Mouse (Mus musculus) forebrain, embryonic 10.5 days (tissue): Measurements from ENCODE around the gene Mrps30. TPM values are rescaled to one million over a fixed set of nuclear protein-coding genes. Genes with fewer than 3 reads are reported as not detected.

Experiments
- DNase-seq: peaks from one replicate; pipeline ENCODE4 v3.0.0-alpha.2; 2017; ENCODE audit warnings: low spot score; ENCODE audit errors: extremely low spot score
- H3K27ac ChIP-seq: fragments of 300-500 bp; sonication (generic); 2 replicates; pipeline ENCODE4 v1.5.1; 2016; ENCODE audit warnings: mild to moderate bottlenecking
- H3K27me3 ChIP-seq: fragments of 300-500 bp; sonication (generic); 2 replicates; pipeline ENCODE4 v1.6.1; 2016; ENCODE audit warnings: mild to moderate bottlenecking; ENCODE audit not compliant: poor library complexity, severe bottlenecking
- H3K36me3 ChIP-seq: fragments of 300-500 bp; sonication (generic); replicated peaks from 2 replicates; pipeline ENCODE4 v1.6.1; 2016; ENCODE audit warnings: mild to moderate bottlenecking, moderate library complexity
- H3K4me1 ChIP-seq: fragments of 300-500 bp; sonication (generic); 2 replicates; pipeline ENCODE4 v1.6.1; 2016
- H3K4me3 ChIP-seq: fragments of 300-500 bp; sonication (generic); 2 replicates; pipeline ENCODE4 v1.5.1; 2016; ENCODE audit warnings: mild to moderate bottlenecking, moderate library complexity
- H3K9me3 ChIP-seq: fragments of 300-500 bp; sonication (generic); 2 replicates; pipeline ENCODE4 v1.6.1; 2016; ENCODE audit warnings: mild to moderate bottlenecking, moderate library complexity
- WGBS: fragments of 180-500 bp; shearing (Covaris S2); methylation state at CpG from one replicate; pipeline ENCODE4 v1.1.7; 2016; 5-methylcytosine and 5-hydroxymethylcytosine counted together
- polyA plus RNA-seq: library from polyadenylated mRNA; unstranded; fragments of >200 nt; fragmentation: Nextera tagmentation; extraction: Ambion mirVana; gene quantifications from 2 replicates; pipeline ENCODE4 v1.2.1, GENCODE M21; 2016

Mrps30 gene
- polyA plus RNA-seq, 1 experiment from 2014 or later, result 36.9 TPM

GRCm38 (mm10) chr13:118363342-118363741, 23.7 kb downstream of the Mrps30 start:
- no peaks in the 10 kb centered on the region for H3K36me3 ChIP-seq
- H3K27ac ChIP-seq, result no peak overlapping the region
- WGBS, result 87% methylated on average over 6 of the region's 6 CpGs

GRCm38 (mm10) chr13:118350870-118351269, 36.2 kb downstream of the Mrps30 start:
- H3K4me3 ChIP-seq, result no peak overlapping the region
- H3K9me3 ChIP-seq, result no peaks in the 10 kb centered on the region
- 90% methylated on average over 10 of the region's 10 CpGs for WGBS
- no peaks in the 10 kb centered on the region for H3K27me3 ChIP-seq
- H3K4me1 ChIP-seq, result peaks cover 8% of the 10 kb centered on the region
- no peak for DNase-seq
- H3K36me3 ChIP-seq, result no peaks in the 10 kb centered on the region
- no peak overlapping the region for H3K27ac ChIP-seq

More at GRCm38 (mm10) chr13:118363342-118363741, 23.7 kb downstream of the Mrps30 start:
- H3K4me1 ChIP-seq, result no peaks in the 10 kb centered on the region
- no peak overlapping the region for H3K4me3 ChIP-seq
- H3K27me3 ChIP-seq, result no peaks in the 10 kb centered on the region
- no peak for DNase-seq
- no peaks in the 10 kb centered on the region for H3K9me3 ChIP-seq

DNA sequence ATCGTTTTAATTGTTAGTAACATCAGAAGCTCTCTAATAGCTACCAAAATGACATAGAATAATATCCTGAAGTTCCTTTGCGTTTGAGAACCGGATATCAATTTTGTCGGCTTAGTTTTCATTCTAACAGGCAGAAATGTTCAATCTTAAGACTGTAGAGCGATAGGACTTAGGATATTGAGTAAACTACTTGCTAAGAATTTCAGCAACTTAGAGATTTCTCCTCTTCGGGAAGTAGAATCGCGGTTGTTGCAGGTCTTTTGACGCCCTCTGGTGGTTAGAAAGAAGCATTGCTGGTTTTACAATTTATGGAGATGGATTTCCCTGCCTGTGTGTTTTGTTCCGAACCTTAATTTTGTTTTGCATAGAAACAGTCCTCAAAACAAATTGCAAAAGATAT, 36.8 kb downstream of the Mrps30 start:
- Histone ChIP-seq H3K4me1 (peaks cover 8% of the 10 kb centered on the region), H3K36me3 (no peaks in the 10 kb centered on the region), H3K27ac (no peak overlapping the region), H3K4me3 (no peak overlapping the region), H3K27me3 (no peaks in the 10 kb centered on the region), H3K9me3 (no peaks in the 10 kb centered on the region)
- 28% methylated on average over 10 of the region's 10 CpGs for WGBS
- no peak for DNase-seq

Other genes starting within 250 kb of the Mrps30 start
- gene B430218F22Rik, start 622 bp downstream of the Mrps30 start, polyA plus RNA-seq, result 0.84 and 1.2 TPM in 2 replicates